ENCODE assay signal across 12 mouse cellular contexts in genomic region chr5:135002151-135002550, GRCm38 (mm10). TPM values are rescaled to one million over a fixed set of nuclear protein-coding genes. Genes with fewer than 3 reads are reported as not detected.
DNase-seq lines count a peak whose midpoint lies in the region; ATAC-seq lines count a peak whose summit lies in the region.
"Had no signal": no experiment of that assay in that cellular context is flagged by ENCODE, and none has a peak within 500 bp of the region (broad histone marks: within the 10 kb centered on the region; RNA-seq: fewer than 3 reads in every experiment).

No protein-coding gene starts in this region.

- WGBS in intestine, embryonic 14.5 days, result 57% methylated on average over 5 of the region's 5 CpGs

- H3K27me3 ChIP-seq in intestine, embryonic 14.5 days (replicated peaks; ENCODE audit: control insufficient read depth, insufficient read depth, low read length), result no peaks in the 10 kb centered on the region

- ATAC-seq in intestine, embryonic 14.5 days (replicated peaks; ENCODE audit: low FRiP score, low TSS enrichment, low read depth), result no peak
- ATAC-seq in erythroid progenitor cell, adult 5-6 weeks (replicated peaks; ENCODE audit: low FRiP score, poor library complexity, severe bottlenecking), result no peak
- ATAC-seq in frontal cortex, adult (ENCODE audit: low TSS enrichment), result no peak

- H3K4me3 ChIP-seq in intestine, embryonic 14.5 days (ENCODE audit: low read depth, low read length), result no peak overlapping the region

- no peaks in the 10 kb centered on the region for H3K36me3 ChIP-seq in intestine, embryonic 14.5 days (ENCODE audit: control insufficient read depth, insufficient read depth, low read length)

- no peaks in the 10 kb centered on the region for H3K9me3 ChIP-seq in intestine, embryonic 14.5 days (ENCODE audit: control insufficient read depth, low read length)

- peak; percentile 41 for DNase-seq in ZHBTc4 (ENCODE audit: low read depth, low spot score)
- no peak for DNase-seq in intestine, embryonic 14.5 days (ENCODE audit: low spot score)
- peak; percentile 65 for DNase-seq in kidney, postnatal 10 days
- peak; percentile 84 for DNase-seq in lung, postnatal 25 days (ENCODE audit: low spot score)
- DNase-seq in cerebellum, adult 11-12 months, result no peak
- DNase-seq: heart, postnatal 4 days had no signal

- no peak overlapping the region for H3K4me2 ChIP-seq in intestine, embryonic 14.5 days (ENCODE audit: low read length)

- H3K4me1 ChIP-seq in intestine, embryonic 14.5 days (replicated peaks; ENCODE audit: control insufficient read depth, insufficient read depth, low read length), result peaks cover 8% of the 10 kb centered on the region; the same call in 1 of the 2 replicates

- peak overlapping the region; percentile 81; the same call in 1 of the 2 replicates for H3K27ac ChIP-seq in intestine, embryonic 14.5 days (ENCODE audit: low read depth)

- H3K9ac ChIP-seq in intestine, embryonic 14.5 days (ENCODE audit: low read length), result no peak overlapping the region

RNA-seq across cellular contexts. Expression of gene Abhd11, which starts 6.8 kb away (rescaled TPM):
- polyA plus RNA-seq in intestine, embryonic 14.5 days (2014; fragmentation: Nextera tagmentation; extraction: Ambion mirVana), result 99.7 and 104 TPM in 2 replicates
- 15.9 and 29.8 TPM in 2 replicates for total RNA-seq in erythroid progenitor cell, adult 5-6 weeks (2015; ENCODE audit: low replicate concordance)
- 3.9 and 4.3 TPM in 2 replicates for total RNA-seq in erythroid progenitor cell, adult 5-6 weeks (2017; ENCODE audit: low replicate concordance)

RNA-seq across cellular contexts. Expression of gene Cldn3, which starts 16.1 kb away (rescaled TPM):
- 113 and 143 TPM in 2 replicates for polyA plus RNA-seq in intestine, embryonic 14.5 days (2014; fragmentation: Nextera tagmentation; extraction: Ambion mirVana)
- total RNA-seq in erythroid progenitor cell, adult 5-6 weeks (2015; ENCODE audit: low replicate concordance), result not detected in 2 replicates
- not detected in 2 replicates for total RNA-seq in erythroid progenitor cell, adult 5-6 weeks (2017; ENCODE audit: low replicate concordance)
- total RNA-seq: MEL had no signal

RNA-seq across cellular contexts. Expression of gene Stx1a, which starts 21.1 kb away (rescaled TPM):
- 15.9 and 20.2 TPM in 2 replicates for polyA plus RNA-seq in intestine, embryonic 14.5 days (2014; fragmentation: Nextera tagmentation; extraction: Ambion mirVana)
- total RNA-seq in erythroid progenitor cell, adult 5-6 weeks (2015; ENCODE audit: low replicate concordance), result not detected in 2 replicates
- total RNA-seq in erythroid progenitor cell, adult 5-6 weeks (2017; ENCODE audit: low replicate concordance), result not detected in 2 replicates

RNA-seq across cellular contexts. Expression of gene Cldn4, which starts 55.4 kb away (rescaled TPM):
- polyA plus RNA-seq in intestine, embryonic 14.5 days (2014; fragmentation: Nextera tagmentation; extraction: Ambion mirVana), result 78.1 and 78.3 TPM in 2 replicates
- total RNA-seq in erythroid progenitor cell, adult 5-6 weeks (2015; ENCODE audit: low replicate concordance), result 0.84 TPM in 1 of 2 replicates, not detected in the other
- not detected in 2 replicates for total RNA-seq in erythroid progenitor cell, adult 5-6 weeks (2017; ENCODE audit: low replicate concordance)
- total RNA-seq: adrenal gland, adult 18-20 months; heart, adult 8-10 months; layer of hippocampus, postnatal 25 days had no signal

Comparison
In these comparisons a context has a peak if more than half of its experiments do, and no peak if none do; other contexts are left out.
1. DNase-seq: peak in ZHBTc4 (single experiment), kidney, postnatal 10 days (single experiment) and lung, postnatal 25 days (single experiment); none in intestine, embryonic 14.5 days (single experiment) and cerebellum, adult 11-12 months (single experiment).